Mouse (Mus musculus): ENCODE measurements around the gene Diexf.

GRCm38 (mm10) chr1:193129786-193130455 lies at the start of gene Diexf:
- TF ChIP-seq USF1 (IDR thresholded peaks at IDR 0.05; ENCODE audit: low read depth) (peak; percentile 26), POLR2A (IDR thresholded peaks at IDR 0.05; ENCODE audit: insufficient read length, low read depth) (peak; percentile 68), MAX (IDR thresholded peaks at IDR 0.05; ENCODE audit: low read depth) (peak; percentile 82), REST (IDR thresholded peaks at IDR 0.05; ENCODE audit: insufficient read depth, insufficient read length) (no peak)
